Mouse (Mus musculus): ENCODE results near the gene Cmklr1. TPM values are rescaled to one million over a fixed set of nuclear protein-coding genes. Genes with fewer than 3 reads are reported as not detected.

Cmklr1 gene
- 17.5 and 21.4 TPM in 2 replicates for polyA plus RNA-seq (2015; fragmentation: Nextera tagmentation; extraction: Ambion mirVana)

- WGBS = 5% methylated on average over 27 of the region's 30 CpGs
- H3K4me1 ChIP-seq = peaks cover 28% of the 10 kb centered on the region
- ATAC-seq (ENCODE audit: borderline replicate concordance, extremely low read depth, low FRiP score, low TSS enrichment) = peak; percentile 75
Measured at GRCm38 (mm10) chr5:113650035-113650865, at the start of gene Cmklr1. Gene Cmklr1, minus strand, starts transcription at chr5:113650426.

GRCm38 (mm10) chr5:113694415-113694814 lies 44.2 kb upstream of the Cmklr1 start:
- Histone ChIP-seq H3K36me3 (no peaks in the 10 kb centered on the region), H3K9ac (no peak overlapping the region), H3K9me3 (no peaks in the 10 kb centered on the region), H3K4me1 (0 out of 2 replicates have a peak, but pooled peaks cover 7% of the 10 kb centered on the region), H3K27me3 (no peaks in the 10 kb centered on the region), H3K4me3 (no peak overlapping the region), H3K4me2 (no peak overlapping the region), H3K27ac (no peak overlapping the region)
- no peak for ATAC-seq (ENCODE audit: borderline replicate concordance, extremely low read depth, low FRiP score, low TSS enrichment)
- WGBS = 43% methylated on average over 5 of the region's 5 CpGs

More at GRCm38 (mm10) chr5:113650035-113650865, at the start of gene Cmklr1:
- Histone ChIP-seq H3K4me2 (peak within 1 kb of the TSS; percentile 55), H3K27ac (peak within 1 kb of the TSS; percentile 77), H3K9me3 (no peaks in the 10 kb centered on the region), H3K9ac (peak within 1 kb of the TSS; percentile 44), H3K4me3 (peak within 1 kb of the TSS; percentile 48), H3K36me3 (no peaks in the 10 kb centered on the region), H3K27me3 (peaks cover 10% of the 10 kb centered on the region)

GRCm38 (mm10) chr5:113694000-113694399 lies 43.8 kb upstream of the Cmklr1 start:
- WGBS = 51% methylated on average over 4 of the region's 4 CpGs
- 0 out of 2 replicates have a peak, but pooled peaks cover 7% of the 10 kb centered on the region for H3K4me1 ChIP-seq
- no peaks in the 10 kb centered on the region for H3K9me3 ChIP-seq
- no peak for ATAC-seq (ENCODE audit: borderline replicate concordance, extremely low read depth, low FRiP score, low TSS enrichment)
- no peak overlapping the region for H3K27ac ChIP-seq
- H3K27me3 ChIP-seq = no peaks in the 10 kb centered on the region
- no peak overlapping the region for H3K4me3 ChIP-seq
- H3K4me2 ChIP-seq = no peak overlapping the region
- no peaks in the 10 kb centered on the region for H3K36me3 ChIP-seq
- H3K9ac ChIP-seq = no peak overlapping the region

- no peak overlapping the region for H3K27ac ChIP-seq
Measured at GRCm38 (mm10) chr5:113693196-113693755, 43.0 kb upstream of the Cmklr1 start.

GRCm38 (mm10) chr5:113690866-113691265 lies 40.6 kb upstream of the Cmklr1 start:
- H3K9ac ChIP-seq = no peak overlapping the region
- H3K4me1 ChIP-seq = 0 out of 2 replicates have a peak, but pooled peaks cover 7% of the 10 kb centered on the region
- ATAC-seq (ENCODE audit: borderline replicate concordance, extremely low read depth, low FRiP score, low TSS enrichment) = no peak
- 92% methylated on average over 2 of the region's 2 CpGs for WGBS
- no peak overlapping the region for H3K4me2 ChIP-seq
- H3K27ac ChIP-seq = no peak overlapping the region
- H3K9me3 ChIP-seq = no peaks in the 10 kb centered on the region
- H3K4me3 ChIP-seq = no peak overlapping the region
- H3K36me3 ChIP-seq = no peaks in the 10 kb centered on the region
- no peaks in the 10 kb centered on the region for H3K27me3 ChIP-seq

More at GRCm38 (mm10) chr5:113693196-113693755, 43.0 kb upstream of the Cmklr1 start:
- H3K27me3 ChIP-seq = no peaks in the 10 kb centered on the region
- 0 out of 2 replicates have a peak, but pooled peaks cover 7% of the 10 kb centered on the region for H3K4me1 ChIP-seq
- no peak overlapping the region for H3K4me3 ChIP-seq
- no peaks in the 10 kb centered on the region for H3K36me3 ChIP-seq
- WGBS = 86% methylated on average over 8 of the region's 8 CpGs
- no peak overlapping the region for H3K4me2 ChIP-seq
- H3K9ac ChIP-seq = no peak overlapping the region
- no peak for ATAC-seq (ENCODE audit: borderline replicate concordance, extremely low read depth, low FRiP score, low TSS enrichment)
- no peaks in the 10 kb centered on the region for H3K9me3 ChIP-seq

- H3K9me3 ChIP-seq = no peaks in the 10 kb centered on the region
- no peak overlapping the region for H3K9ac ChIP-seq
- 76% methylated on average over 15 of the region's 15 CpGs for WGBS
- 0 out of 2 replicates have a peak, but pooled peaks cover 7% of the 10 kb centered on the region for H3K4me1 ChIP-seq
- no peaks in the 10 kb centered on the region for H3K36me3 ChIP-seq
- H3K27ac ChIP-seq = no peak overlapping the region
- no peak overlapping the region for H3K4me2 ChIP-seq
- no peaks in the 10 kb centered on the region for H3K27me3 ChIP-seq
- ATAC-seq (ENCODE audit: borderline replicate concordance, extremely low read depth, low FRiP score, low TSS enrichment) = no peak
- H3K4me3 ChIP-seq = no peak overlapping the region
Measured at GRCm38 (mm10) chr5:113690069-113690548, 39.9 kb upstream of the Cmklr1 start.

GRCm38 (mm10) chr5:113687514-113687913 lies 37.3 kb upstream of the Cmklr1 start:
- Histone ChIP-seq H3K9me3 (no peaks in the 10 kb centered on the region), H3K4me2 (no peak overlapping the region), H3K27me3 (no peaks in the 10 kb centered on the region), H3K27ac (no peak overlapping the region), H3K36me3 (no peaks in the 10 kb centered on the region), H3K4me1 (no peaks in the 10 kb centered on the region), H3K4me3 (no peak overlapping the region), H3K9ac (no peak overlapping the region)
- 70% methylated on average over 5 of the region's 5 CpGs for WGBS
- ATAC-seq (ENCODE audit: borderline replicate concordance, extremely low read depth, low FRiP score, low TSS enrichment) = no peak

- ATAC-seq (ENCODE audit: borderline replicate concordance, extremely low read depth, low FRiP score, low TSS enrichment) = no peak
- no peaks in the 10 kb centered on the region for H3K36me3 ChIP-seq
- no peak overlapping the region for H3K4me3 ChIP-seq
- no peaks in the 10 kb centered on the region for H3K27me3 ChIP-seq
- H3K27ac ChIP-seq = no peak overlapping the region
- WGBS = 52% methylated on average over 5 of the region's 5 CpGs
- no peaks in the 10 kb centered on the region for H3K9me3 ChIP-seq
- H3K4me1 ChIP-seq = no peaks in the 10 kb centered on the region
- H3K4me2 ChIP-seq = no peak overlapping the region
- no peak overlapping the region for H3K9ac ChIP-seq
Measured at GRCm38 (mm10) chr5:113685471-113685870, 35.2 kb upstream of the Cmklr1 start.

- H3K27ac ChIP-seq = no peak overlapping the region
- H3K9ac ChIP-seq = no peak overlapping the region
- H3K4me2 ChIP-seq = no peak overlapping the region
- WGBS = 70% methylated on average over 5 of the region's 5 CpGs
- H3K9me3 ChIP-seq = no peaks in the 10 kb centered on the region
- H3K4me1 ChIP-seq = no peaks in the 10 kb centered on the region
- H3K4me3 ChIP-seq = no peak overlapping the region
- no peaks in the 10 kb centered on the region for H3K36me3 ChIP-seq
- ATAC-seq (ENCODE audit: borderline replicate concordance, extremely low read depth, low FRiP score, low TSS enrichment) = no peak
- H3K27me3 ChIP-seq = no peaks in the 10 kb centered on the region
Measured at GRCm38 (mm10) chr5:113683246-113683645, 33.0 kb upstream of the Cmklr1 start.

- no peak overlapping the region for H3K4me3 ChIP-seq
- H3K9me3 ChIP-seq = no peaks in the 10 kb centered on the region
- H3K4me2 ChIP-seq = no peak overlapping the region
- no peaks in the 10 kb centered on the region for H3K36me3 ChIP-seq
- H3K27ac ChIP-seq = no peak overlapping the region
- 70% methylated on average over 3 of the region's 3 CpGs for WGBS
- no peaks in the 10 kb centered on the region for H3K27me3 ChIP-seq
- no peak for ATAC-seq (ENCODE audit: borderline replicate concordance, extremely low read depth, low FRiP score, low TSS enrichment)
- no peak overlapping the region for H3K9ac ChIP-seq
- no peaks in the 10 kb centered on the region for H3K4me1 ChIP-seq
Measured at GRCm38 (mm10) chr5:113682472-113682871, 32.2 kb upstream of the Cmklr1 start.

GRCm38 (mm10) chr5:113681219-113681618 lies 31.0 kb upstream of the Cmklr1 start:
- H3K9me3 ChIP-seq = no peaks in the 10 kb centered on the region
- WGBS = 60% methylated on average over 14 of the region's 14 CpGs
- no peak overlapping the region for H3K4me2 ChIP-seq
- H3K27me3 ChIP-seq = no peaks in the 10 kb centered on the region
- ATAC-seq (ENCODE audit: borderline replicate concordance, extremely low read depth, low FRiP score, low TSS enrichment) = no peak
- H3K4me3 ChIP-seq = no peak overlapping the region
- H3K4me1 ChIP-seq = no peaks in the 10 kb centered on the region
- no peaks in the 10 kb centered on the region for H3K36me3 ChIP-seq
- no peak overlapping the region for H3K9ac ChIP-seq
- H3K27ac ChIP-seq = no peak overlapping the region

GRCm38 (mm10) chr5:113679509-113679908 lies 29.3 kb upstream of the Cmklr1 start:
- H3K9ac ChIP-seq = no peak overlapping the region
- H3K27me3 ChIP-seq = no peaks in the 10 kb centered on the region
- no peak overlapping the region for H3K27ac ChIP-seq
- ATAC-seq (ENCODE audit: borderline replicate concordance, extremely low read depth, low FRiP score, low TSS enrichment) = no peak
- whole genome bisulfite sequencing = 84% methylated on average over 4 of the region's 4 CpGs
- no peak overlapping the region for H3K4me2 ChIP-seq
- H3K36me3 ChIP-seq = no peaks in the 10 kb centered on the region
- H3K4me3 ChIP-seq = no peak overlapping the region
- H3K9me3 ChIP-seq = no peaks in the 10 kb centered on the region
- H3K4me1 ChIP-seq = no peaks in the 10 kb centered on the region
